Mouse (Mus musculus): ENCODE data around the gene Eif4enif1. TPM values are rescaled to one million over a fixed set of nuclear protein-coding genes. Genes with fewer than 3 reads are reported as not detected.

Gene Eif4enif1
- total RNA-seq, 2 experiments from 2014 or later, result 127 to 147 TPM

GRCm38 (mm10) chr11:3259537-3259936 lies 57.3 kb downstream of the Eif4enif1 start:
- no peak for ATAC-seq (replicated peaks; ENCODE audit: low FRiP score, poor library complexity, severe bottlenecking)

GRCm38 (mm10) chr11:3265291-3266078 lies 63.3 kb downstream of the Eif4enif1 start:
- ATAC-seq (replicated peaks; ENCODE audit: low FRiP score, poor library complexity, severe bottlenecking), result peak; percentile 52

GRCm38 (mm10) chr11:3266079-3266685 lies 64.0 kb downstream of the Eif4enif1 start, which contains the start of gene Drg1:
Gene Drg1, minus strand, starts transcription at chr11:3266415.
- ATAC-seq (replicated peaks; ENCODE audit: low FRiP score, poor library complexity, severe bottlenecking), result peak; percentile 99

GRCm38 (mm10) chr11:3267133-3267532 lies 64.9 kb downstream of the Eif4enif1 start:
- ATAC-seq (replicated peaks; ENCODE audit: low FRiP score, poor library complexity, severe bottlenecking), result no peak

GRCm38 (mm10) chr11:3269241-3269640 lies 67.0 kb downstream of the Eif4enif1 start:
- ATAC-seq (replicated peaks; ENCODE audit: low FRiP score, poor library complexity, severe bottlenecking), result no peak

GRCm38 (mm10) chr11:3278351-3278750 lies 76.2 kb downstream of the Eif4enif1 start:
- ATAC-seq (replicated peaks; ENCODE audit: low FRiP score, poor library complexity, severe bottlenecking), result no peak

GRCm38 (mm10) chr11:3279729-3280128 lies 77.5 kb downstream of the Eif4enif1 start:
- no peak for ATAC-seq (replicated peaks; ENCODE audit: low FRiP score, poor library complexity, severe bottlenecking)

GRCm38 (mm10) chr11:3282887-3283286 lies 80.7 kb downstream of the Eif4enif1 start:
- no peak for ATAC-seq (replicated peaks; ENCODE audit: low FRiP score, poor library complexity, severe bottlenecking)

- no peak for ATAC-seq (replicated peaks; ENCODE audit: low FRiP score, poor library complexity, severe bottlenecking)
Observed at GRCm38 (mm10) chr11:3283645-3284044, 81.5 kb downstream of the Eif4enif1 start.

- no peak for ATAC-seq (replicated peaks; ENCODE audit: low FRiP score, poor library complexity, severe bottlenecking)
Observed at GRCm38 (mm10) chr11:3285940-3286339, 83.7 kb downstream of the Eif4enif1 start.

- ATAC-seq (replicated peaks; ENCODE audit: low FRiP score, poor library complexity, severe bottlenecking), result no peak
Observed at GRCm38 (mm10) chr11:3287131-3287530, 84.9 kb downstream of the Eif4enif1 start.

GRCm38 (mm10) chr11:3287921-3288320 lies 85.7 kb downstream of the Eif4enif1 start:
- ATAC-seq (replicated peaks; ENCODE audit: low FRiP score, poor library complexity, severe bottlenecking), result no peak

- ATAC-seq (replicated peaks; ENCODE audit: low FRiP score, poor library complexity, severe bottlenecking), result no peak; the same call in 1 of the 2 replicates
Observed at GRCm38 (mm10) chr11:3288521-3289301, 86.5 kb downstream of the Eif4enif1 start, which contains the start of gene Patz1. Gene Patz1, plus strand, starts transcription at chr11:3288874.

GRCm38 (mm10) chr11:3289302-3289802 lies 87.2 kb downstream of the Eif4enif1 start:
- ATAC-seq (replicated peaks; ENCODE audit: low FRiP score, poor library complexity, severe bottlenecking), result no peak

- ATAC-seq (replicated peaks; ENCODE audit: low FRiP score, poor library complexity, severe bottlenecking), result peak; percentile 37; the same call in 1 of the 2 replicates
Observed at GRCm38 (mm10) chr11:3289803-3290639, 87.8 kb downstream of the Eif4enif1 start.

GRCm38 (mm10) chr11:3290640-3291310 lies 88.6 kb downstream of the Eif4enif1 start:
- peak; percentile 48 for ATAC-seq (replicated peaks; ENCODE audit: low FRiP score, poor library complexity, severe bottlenecking)

GRCm38 (mm10) chr11:3291311-3292061 lies 89.3 kb downstream of the Eif4enif1 start:
- no peak; the same call in 1 of the 2 replicates for ATAC-seq (replicated peaks; ENCODE audit: low FRiP score, poor library complexity, severe bottlenecking)

GRCm38 (mm10) chr11:3292062-3292421 lies 89.8 kb downstream of the Eif4enif1 start:
- no peak for ATAC-seq (replicated peaks; ENCODE audit: low FRiP score, poor library complexity, severe bottlenecking)
